Mouse (Mus musculus) skeletal muscle tissue, adult 2 months (tissue): ENCODE results near the gene Usp30.

Experiments used
- DNase-seq: peaks from one replicate; pipeline ENCODE4 v3.0.0-alpha.2; 2012; ENCODE audit warnings: low read depth, low spot score

The Usp30 gene

DNA sequence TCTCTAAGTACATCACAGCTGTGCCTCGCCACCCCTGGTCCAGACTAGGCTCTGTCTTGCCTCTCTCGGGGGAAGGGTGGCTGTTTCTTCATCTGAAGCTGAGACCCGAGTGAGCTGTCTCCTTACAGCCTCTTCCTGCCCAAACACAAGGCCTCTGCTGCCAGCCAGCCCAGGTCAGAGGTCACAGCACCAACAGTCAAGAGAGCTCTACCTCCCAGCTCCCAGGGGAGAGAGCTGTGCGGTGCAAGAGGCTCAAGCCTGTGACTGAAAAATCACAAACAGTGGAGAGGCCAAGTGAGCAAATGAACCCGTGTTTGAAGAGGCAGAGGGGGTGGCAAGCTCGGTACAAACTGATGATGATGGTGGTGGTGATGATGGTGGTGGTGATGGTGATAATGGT is 1.3 kb downstream of the Usp30 start:
- no peak for DNase-seq

DNA sequence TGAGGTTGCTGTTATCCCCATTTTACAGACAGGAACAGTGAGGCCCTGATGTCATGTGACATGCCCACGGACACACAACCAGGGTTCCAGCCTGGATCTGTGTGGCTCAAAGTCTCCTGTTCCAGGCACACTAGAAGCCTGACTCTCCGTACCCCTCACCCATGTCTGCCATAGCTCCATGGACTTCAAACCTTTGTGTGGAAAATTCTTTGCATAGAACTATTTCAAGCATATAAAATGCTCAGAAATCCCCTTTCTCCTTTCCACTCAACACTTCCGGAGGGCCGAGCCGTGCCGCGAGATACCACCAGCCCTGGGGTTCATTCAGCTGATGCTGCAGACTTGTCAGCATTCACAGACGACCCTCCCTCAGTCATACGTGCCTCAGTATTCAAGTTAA is 2.3 kb downstream of the Usp30 start:
- no peak for DNase-seq

DNA sequence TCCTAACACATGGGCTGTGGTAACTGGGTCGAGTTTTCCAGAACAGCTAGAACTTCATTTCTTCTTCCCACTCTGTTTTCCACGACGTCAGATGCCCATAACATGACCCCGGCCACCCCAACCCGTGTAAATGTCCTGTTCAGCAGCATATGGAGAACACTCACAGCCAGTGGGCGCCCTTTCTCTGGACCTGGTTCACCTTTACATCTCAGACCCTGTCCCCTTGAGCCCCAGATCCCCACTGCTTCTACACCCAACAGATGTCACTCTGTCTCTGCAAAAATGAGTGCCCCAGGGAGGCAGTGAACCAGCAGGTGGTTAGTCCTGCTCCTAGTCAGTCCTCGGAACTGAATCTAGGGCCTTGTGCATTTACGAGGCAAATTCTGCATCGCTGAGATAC is 2.7 kb downstream of the Usp30 start:
- DNase-seq = no peak

DNA sequence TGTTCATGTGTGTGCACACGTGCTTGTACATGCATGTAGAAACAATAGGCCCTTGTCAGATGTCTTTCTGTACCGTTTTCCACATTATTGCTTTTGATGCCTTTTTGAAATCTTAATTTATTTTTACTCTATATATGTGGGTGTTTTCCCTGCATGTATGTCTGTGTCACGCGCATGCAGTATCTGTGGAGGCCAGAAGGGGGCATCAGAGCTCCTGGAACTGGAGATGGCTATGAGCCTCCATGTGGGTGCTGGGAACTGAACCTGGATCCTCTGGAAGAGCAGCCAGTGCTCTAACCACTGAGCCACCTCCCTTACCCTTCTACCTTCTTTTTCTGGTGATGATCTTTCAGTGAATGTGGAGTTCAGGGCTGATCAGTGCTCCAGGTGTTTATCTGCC is 5.6 kb downstream of the Usp30 start:
- DNase-seq = no peak

DNA sequence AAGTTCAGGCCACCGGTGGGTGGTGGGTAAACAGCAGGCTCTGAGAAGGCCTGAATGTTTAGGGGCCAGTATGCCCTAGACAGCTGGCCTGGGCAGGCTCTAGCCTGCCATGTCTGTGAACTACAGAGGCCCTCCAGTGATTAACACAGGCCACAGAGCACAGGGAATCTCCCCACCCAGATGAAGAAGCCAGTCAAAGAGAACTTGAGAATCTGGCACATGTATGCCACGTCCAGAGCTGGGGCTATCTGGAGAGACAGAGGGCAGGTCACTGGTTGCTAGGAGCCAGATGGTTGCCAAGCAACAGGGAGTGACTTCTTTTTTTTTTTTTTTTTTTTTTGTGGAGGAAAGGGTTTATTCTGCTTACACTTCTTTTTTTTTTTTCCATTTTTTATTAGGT is 7.0 kb downstream of the Usp30 start:
- no peak for DNase-seq

DNA sequence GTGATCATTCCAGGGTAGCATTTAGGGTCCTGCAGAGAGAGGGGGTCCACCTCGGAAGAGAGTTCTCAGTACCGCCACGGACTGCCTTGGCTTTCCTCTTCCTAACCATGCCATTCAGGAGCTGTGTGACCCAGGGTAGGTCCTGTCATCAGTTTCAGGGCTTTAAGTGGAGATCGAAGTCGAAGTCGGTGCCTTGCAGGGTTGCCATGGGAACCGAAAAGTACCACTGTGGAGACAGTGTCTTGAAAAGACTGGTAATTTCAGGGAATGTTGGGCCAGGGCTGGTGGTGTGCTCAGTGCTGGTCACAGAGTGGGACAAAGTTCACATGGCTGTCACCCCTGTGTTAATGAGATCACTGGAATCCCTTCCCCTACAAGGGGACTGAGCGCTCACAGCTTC is 11.7 kb downstream of the Usp30 start:
- DNase-seq = no peak

DNA sequence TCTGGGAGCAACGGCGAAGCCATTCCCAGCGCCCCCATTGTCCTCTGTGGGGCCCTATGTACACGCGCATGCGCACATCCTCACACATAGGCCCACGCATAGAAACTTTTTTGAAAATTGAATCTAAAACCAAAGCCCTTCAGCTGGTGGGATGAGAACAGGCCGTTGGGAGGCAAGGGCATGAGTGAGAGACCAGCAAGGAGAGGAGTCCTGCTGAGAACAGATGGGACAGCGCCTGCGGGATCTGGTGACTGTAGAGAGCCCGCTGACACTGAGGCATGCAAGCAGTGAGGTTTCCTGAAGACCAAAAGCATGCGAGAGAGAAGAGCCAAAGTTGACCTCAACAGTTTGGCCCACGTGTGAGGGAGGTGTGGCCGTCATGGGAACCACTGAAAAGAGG is 20.2 kb downstream of the Usp30 start:
- DNase-seq = no peak

DNA sequence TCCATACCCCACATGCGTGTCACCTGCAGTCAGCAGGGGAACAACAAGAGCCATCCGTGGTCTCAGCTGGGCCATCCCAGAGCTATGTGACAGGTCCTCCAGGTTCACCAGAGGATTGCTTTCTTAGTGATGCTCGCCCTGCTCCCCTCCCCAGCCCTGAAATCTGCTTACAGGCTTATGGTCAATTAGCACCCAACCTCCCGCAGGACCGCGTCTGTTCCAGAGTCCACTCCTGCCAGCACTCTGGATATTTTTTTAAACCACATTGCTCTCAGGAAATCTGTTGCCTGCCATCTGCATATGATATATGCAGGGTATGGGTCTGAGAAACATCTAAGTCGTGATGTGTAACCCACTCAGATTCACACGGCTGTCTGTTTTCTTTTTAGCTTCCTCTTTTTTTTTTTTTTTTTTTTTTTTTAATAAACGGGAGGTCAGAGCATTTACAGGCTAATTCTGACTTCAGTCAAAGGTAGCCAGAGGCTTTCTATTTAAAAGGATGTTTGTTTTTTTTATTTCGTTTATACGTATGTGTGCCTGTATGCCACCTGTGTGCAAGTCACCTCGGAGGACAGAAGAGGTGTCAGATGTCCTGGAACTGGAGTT is 22.7 kb downstream of the Usp30 start:
- DNase-seq = no peak

DNA sequence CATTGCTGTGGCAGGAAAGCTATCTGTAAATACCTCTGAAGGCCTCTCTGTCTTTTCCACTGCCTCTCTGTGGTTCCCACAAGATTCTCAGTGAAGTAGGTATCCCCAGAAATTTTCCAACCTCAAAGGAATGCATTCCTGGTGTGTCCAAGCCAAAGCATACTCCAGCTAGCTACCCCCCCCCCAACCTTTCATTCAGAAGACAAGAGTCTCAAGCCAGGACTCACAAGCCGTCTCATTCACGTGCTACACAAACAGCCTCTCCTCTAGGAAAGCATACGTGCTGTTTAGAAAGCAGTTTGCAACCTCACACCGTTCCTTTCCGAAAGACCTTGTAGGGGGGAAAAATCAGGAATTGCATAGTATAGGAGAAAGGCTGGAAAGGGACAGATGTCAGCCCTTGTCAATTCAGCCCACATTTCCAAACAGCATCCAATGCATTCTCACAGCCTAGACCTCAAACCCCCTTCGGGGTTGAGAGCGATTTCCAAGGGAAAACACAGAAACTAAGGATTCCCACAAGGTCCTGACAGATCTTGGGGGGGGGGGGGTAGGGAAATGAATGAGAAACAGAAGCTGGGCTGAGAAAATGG is 25.3 kb downstream of the Usp30 start:
- no peak for DNase-seq

DNA sequence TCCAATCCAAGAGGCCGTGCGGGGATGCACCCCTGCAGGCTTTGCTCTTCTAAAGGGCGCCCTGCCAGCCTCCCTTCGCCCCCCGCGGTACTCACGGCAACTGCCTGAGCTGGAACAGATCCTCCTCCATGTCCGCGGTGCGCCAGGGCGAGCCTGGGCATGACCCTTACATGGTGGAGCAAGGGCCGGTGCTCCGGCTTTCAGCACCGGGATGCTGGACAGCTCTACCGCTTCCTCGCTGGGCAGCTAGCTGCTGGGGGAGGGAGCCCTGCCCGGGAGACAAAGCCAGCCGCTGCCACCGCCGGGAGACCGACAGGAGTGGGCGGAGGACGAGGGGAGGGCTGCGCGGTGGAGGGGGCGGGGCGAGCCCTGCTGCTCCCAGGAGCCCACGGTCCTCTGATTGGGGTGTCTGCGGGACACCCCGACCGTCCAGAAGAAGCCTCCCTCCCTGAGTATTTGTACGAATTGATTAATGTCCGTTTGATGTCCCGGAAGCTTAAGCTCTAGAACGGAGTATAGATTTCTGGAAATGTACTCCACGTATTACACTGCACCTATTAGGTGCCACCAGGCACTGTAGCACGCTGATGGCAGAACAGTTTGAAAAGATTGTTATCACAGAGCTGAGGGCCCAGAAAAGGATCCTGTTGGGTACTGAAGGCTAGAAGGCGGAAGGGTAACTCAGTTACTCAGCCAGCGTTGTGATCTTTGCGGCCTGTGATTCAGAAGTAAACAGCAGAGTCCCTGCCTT is 26.0 kb downstream of the Usp30 start, which contains the start of gene Svop:
Gene Svop (minus strand): TSS at position 514 of the 751 bp plus-strand sequence.
- no peak for DNase-seq

DNA sequence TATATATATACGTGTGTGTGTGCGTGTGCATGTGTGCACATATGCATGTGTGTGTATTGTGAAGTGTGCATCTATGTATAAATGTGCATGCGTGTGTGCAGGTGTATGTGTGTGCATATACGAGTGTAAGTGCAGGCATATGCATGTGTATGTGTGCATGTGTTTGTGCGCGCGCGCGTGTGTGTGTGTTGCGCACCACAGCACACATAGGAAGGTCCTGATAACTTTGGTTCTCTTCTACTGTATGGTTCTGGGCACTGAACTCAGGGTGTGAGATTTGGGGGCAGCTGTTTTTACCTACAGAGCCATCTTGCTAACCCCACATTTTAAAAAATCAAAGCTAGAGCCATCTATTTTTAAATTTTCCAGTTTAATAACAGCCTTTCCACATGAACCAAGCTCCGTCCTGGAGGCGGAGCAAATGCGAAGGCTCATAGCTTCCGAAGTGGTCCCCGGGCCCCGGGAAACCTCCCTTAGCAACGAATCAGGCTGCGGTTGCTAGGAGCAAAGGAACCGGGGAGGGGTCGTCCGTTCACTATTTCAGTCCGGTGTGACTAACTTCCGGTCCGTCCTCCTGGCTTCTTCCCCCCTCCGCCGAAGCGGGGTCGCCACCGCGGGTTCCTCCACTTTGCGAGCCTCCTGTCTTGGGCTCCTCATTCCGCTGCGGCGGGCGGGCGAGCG is 34.6 kb downstream of the Usp30 start:
- DNase-seq = peak; percentile 82

DNA sequence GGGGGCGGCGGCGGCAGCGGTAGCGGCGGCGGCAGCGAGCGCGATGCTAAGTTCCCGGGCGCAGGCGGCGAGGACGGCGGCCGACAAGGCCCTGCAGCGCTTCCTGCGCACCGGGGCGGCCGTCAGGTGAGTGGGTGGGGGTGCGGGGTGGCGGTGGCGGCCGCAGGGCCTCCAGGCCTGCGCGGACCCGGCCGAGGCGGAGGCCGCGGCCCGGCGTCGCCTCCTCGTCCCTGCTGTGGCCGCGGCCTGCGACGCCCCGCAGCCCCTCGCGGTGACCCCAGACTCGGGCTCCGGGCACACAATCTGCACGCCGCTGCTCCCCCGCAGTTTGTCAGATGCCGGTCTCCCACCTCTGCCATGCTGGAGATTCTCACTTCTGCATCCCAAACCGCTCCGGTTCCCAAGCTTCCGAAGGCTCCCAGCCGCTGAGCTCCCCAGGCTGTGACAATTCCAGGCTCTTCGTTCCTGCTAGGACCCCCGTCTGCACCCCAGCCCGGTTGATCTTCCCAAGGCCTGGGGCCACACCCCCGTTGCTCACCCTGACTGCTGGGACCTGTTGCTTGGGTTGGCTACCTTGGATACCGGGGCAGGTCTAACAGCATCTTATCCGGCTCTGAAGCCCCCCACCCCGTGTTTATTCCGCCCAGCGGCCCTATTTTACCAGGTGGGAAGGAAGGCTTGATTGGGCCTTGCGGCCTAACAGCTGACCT is 35.3 kb downstream of the Usp30 start:
- DNase-seq = no peak

DNA sequence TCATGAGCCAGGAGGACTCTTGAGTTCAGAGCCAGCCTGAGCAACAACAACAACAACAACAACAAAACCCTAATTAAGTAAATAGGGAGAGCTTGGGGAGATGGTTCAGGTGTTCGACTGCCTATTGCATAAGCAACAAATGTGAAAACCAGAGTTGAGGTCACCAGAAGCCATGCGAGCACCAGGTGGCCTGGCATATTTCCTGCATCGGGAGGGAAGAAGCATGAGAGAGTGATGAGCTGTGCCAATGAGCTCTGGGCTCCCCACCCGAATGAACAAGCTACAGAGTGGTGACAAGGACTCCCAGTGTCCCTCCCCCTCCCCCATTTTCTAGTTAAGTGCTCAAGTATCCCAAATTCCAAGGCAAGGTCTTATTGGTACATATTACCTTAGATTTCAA is 36.6 kb downstream of the Usp30 start:
- DNase-seq = no peak

DNA sequence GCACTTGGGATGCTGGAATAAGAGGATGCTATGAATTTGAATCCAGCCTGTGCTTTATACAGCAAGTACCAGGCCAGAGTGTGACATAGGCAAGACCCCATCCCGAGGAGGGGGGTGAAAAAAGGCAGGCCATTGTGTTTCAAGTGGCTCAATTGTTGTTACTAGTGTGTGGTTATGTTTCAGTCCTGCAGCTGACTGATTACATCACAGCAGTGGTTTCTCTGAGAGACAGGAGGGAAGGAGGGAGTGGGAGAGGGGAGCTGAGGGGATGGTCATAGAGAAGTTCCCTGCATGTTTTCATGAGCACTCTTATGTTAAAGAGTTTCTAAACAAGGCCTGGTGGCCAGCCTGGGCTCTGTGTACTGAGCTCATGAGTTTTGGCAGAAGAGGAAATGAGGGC is 37.5 kb downstream of the Usp30 start:
- DNase-seq = no peak

DNA sequence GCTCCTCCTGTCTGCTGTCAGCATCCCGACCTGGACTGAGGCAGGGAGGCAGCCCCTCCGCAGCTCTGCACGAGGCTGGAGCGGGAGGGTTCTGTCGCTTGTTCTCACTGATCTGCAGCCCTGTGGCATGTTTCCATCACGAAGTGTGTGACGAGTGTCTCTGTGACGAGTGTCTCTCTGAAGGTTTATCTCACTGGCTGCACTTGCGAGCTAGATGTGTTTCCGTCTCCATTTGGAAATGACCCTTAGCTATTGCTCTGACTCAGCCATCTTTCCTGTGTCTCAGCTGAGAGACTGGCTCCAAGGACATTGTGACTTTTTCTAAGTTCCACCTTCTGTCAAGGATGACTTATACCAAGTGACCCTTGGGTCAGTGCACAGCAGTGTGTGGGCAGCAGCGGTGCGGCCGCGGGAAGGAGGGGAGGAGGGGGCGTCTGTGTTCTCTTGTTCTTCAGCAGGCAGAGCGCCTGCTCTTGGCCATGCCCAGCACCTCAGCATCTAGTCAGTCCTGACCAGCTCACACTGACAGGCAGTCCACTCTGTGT is 41.2 kb downstream of the Usp30 start:
- DNase-seq = no peak

DNA sequence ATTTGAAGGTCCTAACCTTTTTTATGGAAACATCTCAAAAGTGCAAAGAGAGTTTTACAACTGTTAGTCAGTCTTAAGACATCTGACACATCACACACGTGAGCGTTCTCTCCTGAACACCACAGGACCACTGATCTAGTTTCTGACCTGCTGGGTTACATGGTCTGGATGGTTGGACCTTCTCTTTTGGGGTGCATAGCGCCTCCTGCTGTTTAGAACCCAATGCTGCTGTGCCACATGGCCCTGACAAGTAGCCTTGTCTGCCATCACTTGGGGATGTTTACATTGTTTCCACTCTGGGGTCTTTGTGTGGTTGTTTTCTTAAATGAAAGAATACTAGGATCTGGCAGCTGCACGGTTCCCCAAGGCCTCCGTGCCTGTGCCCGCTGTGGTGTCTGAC is 48.1 kb downstream of the Usp30 start:
- DNase-seq = no peak

DNA sequence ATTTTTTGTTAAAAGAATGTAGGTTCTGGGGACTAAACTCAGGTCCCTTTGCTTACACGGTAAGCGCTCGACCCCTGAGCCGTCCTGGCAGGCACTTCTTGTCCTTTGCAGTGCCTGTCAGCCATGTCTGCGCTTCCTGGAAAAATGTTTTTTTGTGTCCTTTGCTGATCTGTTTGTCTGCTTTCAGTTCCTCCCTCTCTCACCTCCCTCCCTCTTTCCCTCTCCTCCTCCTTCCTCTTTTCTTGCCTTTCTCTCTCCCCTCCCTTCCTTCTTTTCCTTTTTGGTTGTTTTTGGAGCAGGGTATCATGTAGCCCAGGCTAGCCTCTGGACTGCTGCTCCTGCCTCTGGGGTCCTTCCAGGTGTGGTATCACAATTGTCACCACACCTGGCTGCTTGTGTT is 49.8 kb downstream of the Usp30 start:
- DNase-seq = no peak

DNA sequence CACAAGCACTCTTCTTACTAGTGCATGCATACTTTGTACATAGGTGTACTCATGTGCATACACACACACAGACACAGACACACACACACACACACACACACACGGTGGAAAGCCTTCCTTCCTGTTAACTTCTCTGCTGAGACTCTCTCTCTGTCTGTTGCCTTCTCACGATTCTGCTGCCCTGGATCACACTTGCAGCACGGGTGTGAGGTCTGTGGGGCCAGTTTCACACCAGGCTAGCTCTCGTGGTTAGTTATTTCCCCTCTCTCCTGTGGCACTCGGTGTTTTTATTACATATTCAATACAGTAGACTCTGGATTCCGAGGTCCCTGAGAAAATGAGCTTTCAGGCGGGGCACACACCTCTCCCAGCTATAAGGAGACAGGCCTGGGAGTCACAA is 51.3 kb downstream of the Usp30 start:
- no peak for DNase-seq

DNA sequence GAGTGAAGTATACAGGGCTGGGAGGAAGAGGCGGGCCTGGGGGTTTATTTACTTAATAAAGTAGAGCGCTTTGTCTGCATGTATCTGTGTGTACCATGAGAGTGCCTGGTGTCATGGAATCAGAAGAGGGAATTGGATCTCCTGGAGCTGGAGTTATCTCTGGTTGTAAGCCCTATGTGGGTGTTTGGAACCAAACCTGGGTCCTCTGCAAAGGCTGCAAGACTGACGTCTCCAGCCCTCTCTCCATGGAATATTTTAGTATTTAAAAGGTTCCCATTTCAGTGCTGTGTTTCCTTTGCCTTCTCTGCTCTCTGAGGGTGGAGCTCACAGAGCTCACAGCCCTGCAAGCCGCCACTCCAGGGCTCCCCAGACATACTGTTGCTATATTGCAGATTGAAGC is 54.5 kb downstream of the Usp30 start:
- DNase-seq = no peak

DNA sequence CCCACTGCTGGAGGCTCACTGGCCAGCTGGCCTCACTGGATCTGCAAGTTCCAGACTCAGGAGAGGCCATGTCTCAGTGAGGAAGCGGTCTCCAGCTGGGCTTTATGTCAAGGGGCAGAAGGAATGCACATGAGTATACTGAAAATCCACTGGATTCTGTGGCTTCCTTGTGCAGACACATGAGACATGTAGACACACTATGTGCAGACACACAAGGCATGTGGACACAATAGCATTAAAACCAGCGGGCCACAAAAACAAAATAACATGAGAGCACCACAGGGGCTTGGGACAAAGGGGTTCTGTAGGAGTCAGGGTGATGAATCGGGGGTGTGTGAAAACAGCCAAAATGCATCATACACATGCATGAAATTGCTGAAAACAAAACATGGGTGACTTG is 60.7 kb downstream of the Usp30 start:
- no peak for DNase-seq

DNA sequence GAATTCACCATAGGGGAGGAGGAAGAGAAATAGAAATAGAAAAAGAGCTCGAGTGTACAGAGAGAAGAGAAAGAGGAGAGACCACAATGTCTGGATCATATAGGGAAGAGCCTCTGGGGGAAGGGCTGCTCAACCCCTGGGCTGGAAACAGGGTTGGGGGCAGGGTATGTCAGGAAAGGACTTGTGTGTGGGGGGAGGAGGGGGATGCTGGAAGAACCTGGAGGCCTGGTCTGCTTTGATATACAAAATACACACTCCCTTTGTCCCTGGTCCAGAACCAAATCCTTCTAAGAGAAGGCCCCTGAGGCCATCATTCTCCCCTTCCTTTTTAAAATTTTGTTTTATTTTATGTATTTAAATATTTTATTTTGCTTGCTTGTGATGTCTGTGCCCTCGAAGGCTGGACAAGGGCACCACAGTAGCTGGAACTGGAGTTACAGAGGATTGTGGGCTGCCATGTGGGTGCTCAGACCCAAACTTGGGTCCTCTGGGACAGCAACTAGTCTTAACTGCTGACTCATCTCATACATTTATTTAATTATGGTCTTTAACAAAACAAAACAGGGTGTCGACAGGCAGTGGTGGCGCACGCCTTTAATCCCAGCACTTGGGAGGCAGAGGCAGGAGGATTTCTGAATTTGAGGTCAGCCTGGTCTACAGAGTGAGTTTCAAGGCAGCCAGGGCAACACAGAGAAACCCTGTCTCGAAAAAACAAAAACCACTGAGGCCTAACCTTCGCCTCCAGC is 61.4 kb downstream of the Usp30 start:
- DNase-seq = no peak
